Mouse (Mus musculus) limb, embryonic 15.5 days (tissue): ENCODE data around the gene Dusp3. TPM values are rescaled to one million over a fixed set of nuclear protein-coding genes. Genes with fewer than 3 reads are reported as not detected.
A peak's percentile ranks its signal among the peaks of the same experiment; 100 is the strongest.

Experiments used
- ATAC-seq: fragments of 200-750 bp; cut with Nextera tagmentation; 2 replicates; pipeline ENCODE4 v1.8.0; 2017; ENCODE audit warnings: low read depth, moderate TSS enrichment; ENCODE audit not compliant: insufficient number of reproducible peaks, low FRiP score, low TSS enrichment
- H3K27ac ChIP-seq: fragments of 300-500 bp; sonication (generic); 2 replicates; pipeline ENCODE4 v1.5.1; 2015; ENCODE audit warnings: moderate library complexity, mild to moderate bottlenecking, inconsistent platforms
- H3K27me3 ChIP-seq: fragments of 300-500 bp; sonication (generic); 2 replicates; pipeline ENCODE4 v1.6.1; 2015; ENCODE audit warnings: inconsistent platforms
- H3K36me3 ChIP-seq: fragments of 300-500 bp; sonication (generic); 2 replicates; pipeline ENCODE4 v1.6.1; 2015; ENCODE audit warnings: inconsistent platforms
- H3K4me1 ChIP-seq: fragments of 300-500 bp; sonication (generic); 2 replicates; pipeline ENCODE4 v1.6.1; 2015; ENCODE audit warnings: inconsistent platforms
- H3K4me2 ChIP-seq: fragments of 300-500 bp; sonication (generic); 2 replicates; pipeline ENCODE4 v1.6.1; 2015; ENCODE audit warnings: mild to moderate bottlenecking, inconsistent platforms
- H3K4me3 ChIP-seq: fragments of 300-500 bp; sonication (generic); 2 replicates; pipeline ENCODE4 v1.5.1; 2015; ENCODE audit warnings: mild to moderate bottlenecking, inconsistent platforms
- H3K9ac ChIP-seq: fragments of 300-500 bp; sonication (generic); 2 replicates; pipeline ENCODE4 v1.6.1; 2015; ENCODE audit warnings: inconsistent platforms
- H3K9me3 ChIP-seq: fragments of 300-500 bp; sonication (generic); 2 replicates; pipeline ENCODE4 v1.6.1; 2016; ENCODE audit warnings: inconsistent platforms
- WGBS: fragments of 180-500 bp; shearing (Covaris S2); methylation state at CpG from one replicate; pipeline ENCODE4 v1.1.7; 2015; 5-methylcytosine and 5-hydroxymethylcytosine counted together
- polyA plus RNA-seq: library from polyadenylated mRNA; unstranded; fragments of >200 nt; fragmentation: Nextera tagmentation; extraction: Ambion mirVana; gene quantifications from 2 replicates; pipeline ENCODE4 v1.2.1, GENCODE M21; 2015

Gene Dusp3
- polyA plus RNA-seq, 1 experiment from 2014 or later, result 26.9 TPM

DNA sequence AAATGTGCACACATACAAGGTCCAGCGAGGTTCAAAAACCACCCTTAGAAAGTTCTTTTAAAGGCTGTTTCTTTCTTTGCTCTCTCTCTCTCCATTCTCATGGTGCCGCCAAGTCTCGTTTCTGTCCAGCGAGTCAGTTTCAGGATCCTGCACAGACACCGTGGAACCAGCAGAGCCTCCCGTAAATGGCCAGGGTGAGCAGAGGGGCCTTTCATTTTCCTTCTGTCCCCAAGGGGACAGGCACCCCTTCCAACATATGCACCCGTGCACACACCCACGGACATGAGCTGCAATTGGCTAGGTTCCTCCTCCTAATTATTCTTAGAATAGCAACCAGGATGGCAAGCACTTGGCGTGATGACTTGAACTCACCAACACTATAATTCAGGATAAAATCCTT, 13.3 kb downstream of the Dusp3 start:
- H3K9ac ChIP-seq, result no peak overlapping the region
- no peak overlapping the region for H3K27ac ChIP-seq
- ATAC-seq, result no peak
- peaks cover 2% of the 10 kb centered on the region; the same call in 1 of the 2 replicates for H3K27me3 ChIP-seq
- peaks cover 10% of the 10 kb centered on the region; the same call in 1 of the 2 replicates for H3K4me1 ChIP-seq
- H3K4me3 ChIP-seq, result no peak overlapping the region
- 46% methylated on average over 9 of the region's 9 CpGs for WGBS
- H3K4me2 ChIP-seq, result no peak overlapping the region
- no peaks in the 10 kb centered on the region for H3K9me3 ChIP-seq
- H3K36me3 ChIP-seq, result peaks cover 9% of the 10 kb centered on the region

GRCm38 (mm10) chr11:101972651-101973050, 14.2 kb downstream of the Dusp3 start:
- Histone ChIP-seq H3K9me3 (no peaks in the 10 kb centered on the region), H3K9ac (no peak overlapping the region), H3K4me1 (peaks cover 11% of the 10 kb centered on the region; the same call in 1 of the 2 replicates), H3K27ac (no peak overlapping the region), H3K27me3 (peaks cover 10% of the 10 kb centered on the region; the same call in 1 of the 2 replicates), H3K4me2 (no peak overlapping the region), H3K36me3 (peaks cover 9% of the 10 kb centered on the region), H3K4me3 (no peak overlapping the region)
- WGBS, result 77% methylated on average over 5 of the region's 5 CpGs
- no peak for ATAC-seq

DNA sequence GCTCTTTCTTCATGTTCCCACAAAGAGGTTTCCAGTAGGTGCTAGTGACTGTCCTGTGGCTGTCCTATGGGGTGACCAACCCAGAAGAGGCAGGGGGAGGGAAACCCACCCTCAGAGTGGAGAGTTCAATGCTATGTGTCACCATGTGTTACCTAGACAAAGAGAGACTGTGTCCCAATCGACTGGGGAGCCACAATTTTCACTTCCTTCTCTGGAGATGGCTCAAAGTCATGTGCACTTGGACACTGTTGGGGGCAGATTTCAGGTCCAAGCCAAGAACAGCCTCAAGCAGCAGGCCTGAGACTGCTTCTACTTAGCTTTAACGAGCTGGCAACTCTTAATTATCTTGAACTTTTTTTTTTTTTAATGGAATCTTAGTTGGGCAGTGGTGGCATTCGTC, 14.7 kb downstream of the Dusp3 start:
- WGBS, result 59% methylated on average over 3 of the region's 3 CpGs

GRCm38 (mm10) chr11:101971410-101971809, 15.4 kb downstream of the Dusp3 start:
- no peak overlapping the region for H3K4me2 ChIP-seq
- H3K4me3 ChIP-seq, result no peak overlapping the region
- peaks cover 7% of the 10 kb centered on the region; the same call in 1 of the 2 replicates for H3K36me3 ChIP-seq
- peaks cover 16% of the 10 kb centered on the region; the same call in 1 of the 2 replicates for H3K4me1 ChIP-seq
- H3K27ac ChIP-seq, result no peak overlapping the region
- no peaks in the 10 kb centered on the region for H3K9me3 ChIP-seq
- no peak overlapping the region for H3K9ac ChIP-seq
- H3K27me3 ChIP-seq, result peaks cover 14% of the 10 kb centered on the region
- 50% methylated on average over 3 of the region's 3 CpGs for WGBS
- no peak for ATAC-seq

More for the DNA sequence above, 14.7 kb downstream of the Dusp3 start:
- Histone ChIP-seq H3K4me3 (no peak overlapping the region), H3K9me3 (no peaks in the 10 kb centered on the region), H3K27me3 (peaks cover 10% of the 10 kb centered on the region; the same call in 1 of the 2 replicates), H3K36me3 (peaks cover 9% of the 10 kb centered on the region), H3K4me2 (no peak overlapping the region), H3K27ac (no peak overlapping the region), H3K4me1 (peaks cover 15% of the 10 kb centered on the region; the same call in 1 of the 2 replicates), H3K9ac (no peak overlapping the region)
- ATAC-seq, result no peak

GRCm38 (mm10) chr11:101969835-101970234, 17.0 kb downstream of the Dusp3 start:
- ATAC-seq, result no peak
- H3K4me1 ChIP-seq, result peaks cover 20% of the 10 kb centered on the region; the same call in 1 of the 2 replicates
- 81% methylated on average over 13 of the region's 13 CpGs for WGBS
- peaks cover 30% of the 10 kb centered on the region for H3K27me3 ChIP-seq
- no peaks in the 10 kb centered on the region for H3K9me3 ChIP-seq
- 0 out of 2 replicates have a peak, but pooled peaks cover 3% of the 10 kb centered on the region for H3K36me3 ChIP-seq
- H3K9ac ChIP-seq, result no peak overlapping the region
- no peak overlapping the region for H3K4me2 ChIP-seq
- no peak overlapping the region for H3K27ac ChIP-seq
- H3K4me3 ChIP-seq, result no peak overlapping the region

- H3K4me2 ChIP-seq, result no peak overlapping the region
- no peak overlapping the region for H3K27ac ChIP-seq
- H3K36me3 ChIP-seq, result no peaks in the 10 kb centered on the region
- no peak overlapping the region for H3K9ac ChIP-seq
- H3K4me1 ChIP-seq, result peaks cover 26% of the 10 kb centered on the region
- peak; percentile 26; the same call in 1 of the 2 replicates for ATAC-seq
- peaks cover 41% of the 10 kb centered on the region for H3K27me3 ChIP-seq
- no peak overlapping the region for H3K4me3 ChIP-seq
- 0% methylated on average over 5 of the region's 5 CpGs for WGBS
- H3K9me3 ChIP-seq, result no peaks in the 10 kb centered on the region
Measured at GRCm38 (mm10) chr11:101968791-101969190, 18.0 kb downstream of the Dusp3 start.

DNA sequence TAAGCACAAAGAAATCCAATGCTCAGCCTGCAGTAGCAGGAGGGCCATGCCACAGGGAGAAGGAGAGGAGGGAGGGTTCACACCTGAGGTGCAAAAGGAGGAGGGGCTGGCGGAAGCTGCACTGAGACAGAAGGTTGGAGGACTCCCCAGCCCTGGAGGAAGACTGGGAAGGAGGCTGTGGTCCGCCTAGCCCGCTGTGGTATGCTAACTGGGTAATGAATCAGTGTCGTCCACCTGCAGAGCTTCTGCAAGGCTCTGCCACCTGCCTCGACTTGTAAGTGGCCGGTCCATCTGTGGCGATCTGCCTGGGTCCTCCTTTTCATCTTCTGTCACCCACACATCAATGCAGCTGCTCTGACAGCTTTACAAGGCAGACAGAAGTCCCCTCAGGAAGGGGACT, 18.5 kb downstream of the Dusp3 start:
- Histone ChIP-seq H3K9me3 (no peaks in the 10 kb centered on the region), H3K27ac (no peak overlapping the region), H3K4me2 (no peak overlapping the region), H3K4me3 (no peak overlapping the region), H3K36me3 (no peaks in the 10 kb centered on the region), H3K27me3 (peaks cover 45% of the 10 kb centered on the region), H3K9ac (no peak overlapping the region), H3K4me1 (peaks cover 28% of the 10 kb centered on the region)
- no peak; the same call in 1 of the 2 replicates for ATAC-seq
- WGBS, result 13% methylated on average over 7 of the region's 7 CpGs

DNA sequence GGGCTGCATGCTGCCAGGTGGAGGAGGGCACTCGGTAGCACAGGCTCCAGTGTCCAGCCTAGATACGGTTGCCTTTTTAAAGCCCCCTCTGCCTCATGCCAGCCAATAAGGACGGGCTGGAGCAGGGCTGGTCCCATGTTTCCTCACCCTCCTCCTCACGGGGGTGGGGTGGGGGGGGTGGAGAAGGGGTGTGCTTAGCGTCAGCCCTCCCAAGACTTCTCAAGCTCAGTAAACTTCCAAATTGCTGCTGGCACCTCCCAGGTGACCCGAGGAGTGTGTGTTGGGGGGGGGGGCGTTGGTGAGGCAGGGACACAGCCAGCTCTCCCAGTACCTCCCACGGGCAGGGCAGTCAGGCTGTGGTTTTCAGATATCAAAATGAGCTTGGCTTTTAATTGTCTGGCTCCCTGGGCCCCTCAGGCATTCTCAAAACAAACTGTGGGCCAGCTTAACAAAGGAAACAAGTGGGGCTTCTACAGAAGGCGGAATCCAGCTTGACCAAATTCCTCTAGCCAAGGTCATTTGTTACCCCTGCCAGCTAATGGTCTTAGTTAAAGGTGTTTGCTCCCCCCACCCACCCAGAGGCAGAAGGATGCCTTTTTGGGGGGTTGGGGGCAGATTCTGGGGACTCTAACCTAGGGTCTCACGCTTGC, 19.7 kb downstream of the Dusp3 start, which contains the start of gene Sost:
Gene Sost, minus strand, starts transcription at position 51 of the 650 bp plus-strand sequence.
- WGBS, result 24% methylated on average over 10 of the region's 10 CpGs
- Histone ChIP-seq H3K9me3 (no peaks in the 10 kb centered on the region), H3K4me1 (peaks cover 31% of the 10 kb centered on the region), H3K4me3 (no peak within 1 kb of the TSS), H3K27ac (no peak within 1 kb of the TSS), H3K4me2 (no peak within 1 kb of the TSS), H3K36me3 (no peaks in the 10 kb centered on the region), H3K27me3 (peaks cover 58% of the 10 kb centered on the region), H3K9ac (no peak within 1 kb of the TSS)
- ATAC-seq, result no peak

- Histone ChIP-seq H3K4me3 (no peak overlapping the region), H3K4me1 (peaks cover 31% of the 10 kb centered on the region), H3K4me2 (no peak overlapping the region), H3K36me3 (no peaks in the 10 kb centered on the region), H3K27ac (no peak overlapping the region), H3K9ac (no peak overlapping the region), H3K9me3 (no peaks in the 10 kb centered on the region), H3K27me3 (peaks cover 69% of the 10 kb centered on the region)
- 2% methylated on average over 2 of the region's 2 CpGs for whole genome bisulfite sequencing
- ATAC-seq, result no peak
Measured at GRCm38 (mm10) chr11:101965553-101965952, 21.3 kb downstream of the Dusp3 start.

DNA sequence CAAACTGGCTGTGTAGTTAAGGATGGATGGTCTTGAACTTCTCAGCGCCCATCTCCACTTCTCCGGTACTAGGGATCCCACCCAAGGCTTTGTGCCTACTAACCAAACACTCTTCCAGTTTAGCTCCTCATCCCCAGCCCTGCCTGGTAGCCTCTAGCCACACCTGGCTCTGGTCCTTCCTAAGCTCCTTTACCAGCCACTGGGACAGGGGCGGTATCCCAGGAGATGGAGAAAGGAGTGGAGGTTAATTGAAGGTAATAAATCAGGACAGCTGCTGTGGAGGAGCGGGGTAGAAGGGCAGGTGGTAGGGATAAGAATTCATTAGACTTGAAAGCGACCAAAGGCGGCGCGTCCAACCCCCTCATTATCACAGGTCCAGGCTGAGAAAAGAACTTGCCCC, 22.2 kb downstream of the Dusp3 start:
- peak overlapping the region; percentile 52; the same call in 1 of the 2 replicates for H3K4me3 ChIP-seq
- H3K27me3 ChIP-seq, result peaks cover 69% of the 10 kb centered on the region
- no peaks in the 10 kb centered on the region for H3K36me3 ChIP-seq
- H3K9ac ChIP-seq, result no peak overlapping the region
- H3K9me3 ChIP-seq, result no peaks in the 10 kb centered on the region
- H3K27ac ChIP-seq, result no peak overlapping the region
- 11% methylated on average over 8 of the region's 8 CpGs for WGBS
- H3K4me2 ChIP-seq, result peak overlapping the region; percentile 98; the same call in 1 of the 2 replicates
- ATAC-seq, result no peak
- peaks cover 31% of the 10 kb centered on the region for H3K4me1 ChIP-seq

- Histone ChIP-seq H3K27ac (no peak overlapping the region), H3K36me3 (no peaks in the 10 kb centered on the region), H3K4me3 (peak overlapping the region; percentile 52), H3K4me2 (peak overlapping the region; percentile 98), H3K9ac (peak overlapping the region; percentile 12; the same call in 1 of the 2 replicates), H3K27me3 (peaks cover 69% of the 10 kb centered on the region), H3K4me1 (peaks cover 29% of the 10 kb centered on the region), H3K9me3 (no peaks in the 10 kb centered on the region)
- no peak for ATAC-seq
- WGBS, result under 1% methylated on average over 78 of the region's 78 CpGs
Measured at GRCm38 (mm10) chr11:101963473-101964291, 23.1 kb downstream of the Dusp3 start.

- no peaks in the 10 kb centered on the region for H3K9me3 ChIP-seq
- no peak for ATAC-seq
- peaks cover 27% of the 10 kb centered on the region for H3K4me1 ChIP-seq
- peak overlapping the region; percentile 98 for H3K4me2 ChIP-seq
- no peak overlapping the region for H3K27ac ChIP-seq
- 3% methylated on average over 11 of the region's 11 CpGs for WGBS
- H3K36me3 ChIP-seq, result no peaks in the 10 kb centered on the region
- H3K4me3 ChIP-seq, result peak overlapping the region; percentile 52
- no peak overlapping the region for H3K9ac ChIP-seq
- peaks cover 63% of the 10 kb centered on the region for H3K27me3 ChIP-seq
Measured at GRCm38 (mm10) chr11:101963043-101963442, 23.8 kb downstream of the Dusp3 start.
